Mouse (Mus musculus): ENCODE results near the gene Dnajc15.

DNA sequence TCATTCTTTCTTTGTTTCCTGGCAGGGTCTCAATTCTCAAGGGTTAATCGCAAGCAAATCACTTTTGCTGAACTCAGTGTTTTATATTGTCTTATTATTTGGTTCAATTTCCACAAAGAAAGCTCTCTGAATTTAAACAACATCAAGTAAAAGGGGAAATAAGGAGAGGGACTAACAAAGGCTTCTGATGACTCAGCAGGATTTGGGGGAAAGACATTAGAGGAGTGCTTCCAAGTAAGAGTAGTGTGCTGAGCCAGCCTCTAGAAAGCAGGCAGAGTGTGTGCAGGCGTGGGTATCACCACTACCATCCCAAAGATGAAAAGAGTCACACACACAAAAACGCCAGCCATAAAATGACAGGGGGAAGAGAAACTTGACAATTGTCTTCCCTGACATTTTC lies 10.9 kb downstream of the Dnajc15 start:
- no peak for TF ChIP-seq POLR2A (IDR thresholded peaks at IDR 0.05; ENCODE audit: borderline replicate concordance, extremely low read depth, insufficient read depth, insufficient read length, poor library complexity, severe bottlenecking)
- no peak for TF ChIP-seq CTCF (IDR thresholded peaks at IDR 0.05; ENCODE audit: borderline replicate concordance, extremely low read depth, insufficient read depth, insufficient read length)
